29 mouse cellular contexts compared by ENCODE assay signal in genomic region chr5:75579244-75579643, GRCm38 (mm10). TPM values are rescaled to one million over a fixed set of nuclear protein-coding genes. Genes with fewer than 3 reads are reported as not detected.
DNase-seq lines count a peak whose midpoint lies in the region; ATAC-seq and TF ChIP-seq lines count a peak whose summit lies in the region.
"Had no signal": no experiment of that assay in that cellular context is flagged by ENCODE, and none has a peak within 500 bp of the region (broad histone marks: within the 10 kb centered on the region; RNA-seq: fewer than 3 reads in every experiment).

No protein-coding gene starts in this region.

- no peak for TF ChIP-seq EP300 in liver, embryonic 14.5 days (IDR thresholded peaks at IDR 0.05; ENCODE audit: low read depth)

- H3K4me1 ChIP-seq in hindbrain, embryonic 14.5 days (replicated peaks; ENCODE audit: control insufficient read depth, insufficient read depth, low read length): peaks cover 26% of the 10 kb centered on the region
- peaks cover 11% of the 10 kb centered on the region for H3K4me1 ChIP-seq in hindbrain, embryonic 16.5 days (ENCODE audit: control insufficient read depth, insufficient read depth, low read depth, low read length)
- peaks cover 33% of the 10 kb centered on the region for H3K4me1 ChIP-seq in neural tube, embryonic 13.5 days (replicated peaks)
- peaks cover 11 to 36% of the 10 kb centered on the region in 2 experiments for H3K4me1 ChIP-seq in liver, embryonic 14.5 days (replicated peaks; ENCODE audit: control insufficient read depth in 2 of 2, insufficient read depth in 2 of 2, low read length in 1 of 2)
- 0 out of 2 replicates have a peak, but pooled peaks cover 13% of the 10 kb centered on the region for H3K4me1 ChIP-seq in stomach, embryonic 14.5 days (ENCODE audit: control insufficient read depth, insufficient read depth, low read length)
- H3K4me1 ChIP-seq: intestine, embryonic 15.5 days had no signal

- no peaks in the 10 kb centered on the region for H3K36me3 ChIP-seq in hindbrain, embryonic 14.5 days (replicated peaks; ENCODE audit: control insufficient read depth, insufficient read depth)
- no peaks in the 10 kb centered on the region for H3K36me3 ChIP-seq in hindbrain, embryonic 16.5 days (ENCODE audit: control insufficient read depth, insufficient read depth, low read length)
- no peaks in the 10 kb centered on the region for H3K36me3 ChIP-seq in neural tube, embryonic 13.5 days
- no peaks in the 10 kb centered on the region for H3K36me3 ChIP-seq in liver, embryonic 14.5 days (replicated peaks; ENCODE audit: control insufficient read depth, insufficient read depth, low read depth)
- no peaks in the 10 kb centered on the region for H3K36me3 ChIP-seq in stomach, embryonic 14.5 days (ENCODE audit: control insufficient read depth, insufficient read depth, low read length)
- H3K36me3 ChIP-seq: embryonic facial prominence, embryonic 13.5 days; forebrain, embryonic 10.5 days; forebrain, embryonic 15.5 days; heart, embryonic 12.5 days; intestine, embryonic 15.5 days; limb, embryonic 13.5 days had no signal

- no peak overlapping the region for H3K4me3 ChIP-seq in hindbrain, embryonic 14.5 days (replicated peaks; ENCODE audit: low read length)
- H3K4me3 ChIP-seq in hindbrain, embryonic 16.5 days (ENCODE audit: low read length): no peak overlapping the region
- no peak overlapping the region for H3K4me3 ChIP-seq in neural tube, embryonic 13.5 days
- 0 out of 4 replicates have a peak overlapping the region, but pooled peaks of 1 of the 2 experiments have one; percentile 20 for H3K4me3 ChIP-seq in liver, embryonic 14.5 days (ENCODE audit: insufficient read depth in 1 of 2, low read depth in 2 of 2, low read length in 2 of 2)
- no peak overlapping the region for H3K4me3 ChIP-seq in stomach, embryonic 14.5 days (ENCODE audit: low read depth, low read length)
- H3K4me3 ChIP-seq: embryonic facial prominence, embryonic 13.5 days; forebrain, embryonic 10.5 days; forebrain, embryonic 15.5 days; heart, adult 2 months; heart, embryonic 12.5 days; intestine, embryonic 15.5 days; layer of hippocampus, adult 2 months; limb, embryonic 13.5 days had no signal

- no peaks in the 10 kb centered on the region for H3K9me3 ChIP-seq in hindbrain, embryonic 14.5 days (ENCODE audit: control insufficient read depth, low read length)
- H3K9me3 ChIP-seq in hindbrain, embryonic 16.5 days (ENCODE audit: control insufficient read depth, low read length): no peaks in the 10 kb centered on the region
- H3K9me3 ChIP-seq in neural tube, embryonic 13.5 days: no peaks in the 10 kb centered on the region
- no peaks in the 10 kb centered on the region for H3K9me3 ChIP-seq in liver, embryonic 14.5 days (ENCODE audit: control insufficient read depth, low read length)
- no peaks in the 10 kb centered on the region for H3K9me3 ChIP-seq in stomach, embryonic 14.5 days (ENCODE audit: control insufficient read depth, low read depth, low read length)
- H3K9me3 ChIP-seq: embryonic facial prominence, embryonic 13.5 days; forebrain, embryonic 10.5 days; forebrain, embryonic 15.5 days; heart, embryonic 12.5 days; intestine, embryonic 15.5 days; limb, embryonic 13.5 days; megakaryocyte, embryonic 14.5 days had no signal

- 89% methylated on average over 5 of the region's 5 CpGs for WGBS in hindbrain, embryonic 14.5 days
- WGBS in hindbrain, embryonic 16.5 days: 92% methylated on average over 5 of the region's 5 CpGs
- 84% methylated on average over 5 of the region's 5 CpGs for WGBS in neural tube, embryonic 13.5 days
- WGBS in liver, embryonic 14.5 days (ENCODE audit: insufficient replicate concordance): 8% methylated on average over 5 of the region's 5 CpGs
- WGBS in stomach, embryonic 14.5 days: 80% methylated on average over 5 of the region's 5 CpGs

- H3K27me3 ChIP-seq in hindbrain, embryonic 14.5 days (ENCODE audit: control insufficient read depth, insufficient read depth, low read length): no peaks in the 10 kb centered on the region
- no peaks in the 10 kb centered on the region for H3K27me3 ChIP-seq in hindbrain, embryonic 16.5 days (replicated peaks; ENCODE audit: control insufficient read depth, insufficient read depth, low read length)
- H3K27me3 ChIP-seq in neural tube, embryonic 13.5 days: no peaks in the 10 kb centered on the region
- H3K27me3 ChIP-seq in liver, embryonic 14.5 days (ENCODE audit: control insufficient read depth, insufficient read depth, low read length): peaks cover 3% of the 10 kb centered on the region; the same call in 1 of the 2 replicates
- H3K27me3 ChIP-seq in stomach, embryonic 14.5 days (ENCODE audit: control insufficient read depth, insufficient read depth, low read length): no peaks in the 10 kb centered on the region
- H3K27me3 ChIP-seq: CH12.LX; forebrain, embryonic 15.5 days; intestine, embryonic 15.5 days had no signal

- H3K4me2 ChIP-seq in hindbrain, embryonic 14.5 days (replicated peaks): 0 out of 2 replicates have a peak overlapping the region, but pooled peaks have one; percentile 95
- no peak overlapping the region for H3K4me2 ChIP-seq in hindbrain, embryonic 16.5 days (ENCODE audit: low read length)
- peak overlapping the region; percentile 85; the same call in 1 of the 2 replicates for H3K4me2 ChIP-seq in neural tube, embryonic 13.5 days
- H3K4me2 ChIP-seq in liver, embryonic 14.5 days (ENCODE audit: low read depth): peak overlapping the region; percentile 85
- H3K4me2 ChIP-seq in stomach, embryonic 14.5 days (replicated peaks; ENCODE audit: low read depth, low read length): peak overlapping the region; percentile 13; the same call in 1 of the 2 replicates
- H3K4me2 ChIP-seq: embryonic facial prominence, embryonic 13.5 days; forebrain, embryonic 15.5 days; heart, embryonic 12.5 days; intestine, embryonic 15.5 days; limb, embryonic 13.5 days had no signal

- ATAC-seq in hindbrain, embryonic 14.5 days (ENCODE audit: low FRiP score): no peak
- ATAC-seq in hindbrain, embryonic 16.5 days: no peak
- no peak for ATAC-seq in neural tube, embryonic 13.5 days (ENCODE audit: low read depth)
- ATAC-seq in liver, embryonic 14.5 days (ENCODE audit: insufficient read depth): no peak
- ATAC-seq in stomach, embryonic 14.5 days (ENCODE audit: insufficient number of reproducible peaks, insufficient read depth, low FRiP score, low read depth): no peak
- ATAC-seq: forebrain, embryonic 15.5 days; hindbrain, postnatal 0 days; intestine, embryonic 15.5 days had no signal

- TF ChIP-seq CTCF in liver, embryonic 14.5 days (IDR thresholded peaks at IDR 0.05; ENCODE audit: low read depth): no peak

- no peak for DNase-seq in hindbrain, embryonic 14.5 days (ENCODE audit: low spot score)
- no peak for DNase-seq in neural tube, embryonic 10.5 days (ENCODE audit: extremely low spot score, low spot score)
- DNase-seq in liver, embryonic 14.5 days (ENCODE audit: low read depth in 3 of 3, low spot score in 3 of 3): no peak
- DNase-seq in frontal cortex, adult 2 months (ENCODE audit: extremely low spot score in 1 of 2, low spot score in 1 of 2): no peak
- DNase-seq in frontal cortex, postnatal 36 days (ENCODE audit: low spot score in 2 of 2): no peak
- DNase-seq: adrenal gland, postnatal 14 days; cerebellum, adult 9-11 months; heart, adult 2 months; heart, postnatal 4 days; kidney, adult 2 months; kidney, postnatal 36 days; lung, embryonic 14.5 days; lung, postnatal 36 days; midbrain, embryonic 14.5 days; thymus, postnatal 14 days had no signal

- no peak overlapping the region for H3K9ac ChIP-seq in hindbrain, embryonic 14.5 days
- H3K9ac ChIP-seq in hindbrain, embryonic 16.5 days (ENCODE audit: low read depth, low read length): no peak overlapping the region
- H3K9ac ChIP-seq in neural tube, embryonic 13.5 days: no peak overlapping the region
- H3K9ac ChIP-seq in liver, embryonic 14.5 days (replicated peaks): no peak overlapping the region
- no peak overlapping the region for H3K9ac ChIP-seq in stomach, embryonic 14.5 days (replicated peaks; ENCODE audit: low read depth, low read length)
- H3K9ac ChIP-seq: embryonic facial prominence, embryonic 13.5 days; forebrain, embryonic 15.5 days; heart, embryonic 12.5 days; intestine, embryonic 15.5 days; limb, embryonic 13.5 days; lung, embryonic 14.5 days had no signal

- no peak overlapping the region for H3K27ac ChIP-seq in hindbrain, embryonic 14.5 days
- no peak overlapping the region for H3K27ac ChIP-seq in hindbrain, embryonic 16.5 days (ENCODE audit: low read depth, low read length)
- no peak overlapping the region for H3K27ac ChIP-seq in neural tube, embryonic 13.5 days (replicated peaks)
- H3K27ac ChIP-seq in liver, embryonic 14.5 days: no peak overlapping the region
- no peak overlapping the region for H3K27ac ChIP-seq in stomach, embryonic 14.5 days (ENCODE audit: low read length)
- H3K27ac ChIP-seq: embryonic facial prominence, embryonic 13.5 days; forebrain, embryonic 10.5 days; forebrain, embryonic 15.5 days; heart, adult 2 months; hindbrain, postnatal 0 days; intestine, embryonic 15.5 days; layer of hippocampus, adult 2 months; limb, embryonic 13.5 days had no signal

RNA-seq across cellular contexts. Expression of gene Kit, which starts 4.5 kb away (rescaled TPM):
- polyA plus RNA-seq in hindbrain, embryonic 14.5 days (2014; fragmentation: Nextera tagmentation; extraction: Ambion mirVana): 56.6 and 62.1 TPM in 2 replicates
- polyA plus RNA-seq in hindbrain, embryonic 16.5 days (2015; fragmentation: Nextera tagmentation; extraction: Ambion mirVana): 52.2 and 60.5 TPM in 2 replicates
- 47.2 and 48.1 TPM in 2 replicates for polyA plus RNA-seq in neural tube, embryonic 13.5 days (2015; fragmentation: Nextera tagmentation; extraction: Ambion mirVana)
- polyA plus RNA-seq in liver, embryonic 14.5 days (2012; rRNA removed): 9.1 and 11.0 TPM in 2 replicates
- 12.4 and 13.4 TPM in 2 replicates for polyA plus RNA-seq in liver, embryonic 14.5 days (2014; fragmentation: Nextera tagmentation; extraction: Ambion mirVana)
- 78.8 and 84.5 TPM in 2 replicates for polyA plus RNA-seq in stomach, embryonic 14.5 days (2014; fragmentation: Nextera tagmentation; extraction: Ambion mirVana)
- polyA plus RNA-seq in frontal cortex, adult 2 months (2012; rRNA removed): 24.6 and 26.9 TPM in 2 replicates
- polyA plus RNA-seq: C2C12 had no signal
